Mouse (Mus musculus) right cerebral cortex, postnatal 4 days (tissue): ENCODE data around the gene Snx12.
"Not testable (repeated sequence)": the region's sequence is repeated elsewhere in the genome, so short reads cannot be mapped to it uniquely, and the experiment has no call there.

Experiments used
- DNase-seq: peaks from one replicate; pipeline ENCODE4 v3.0.0-alpha.2; 2022

Snx12 gene

GRCm38 (mm10) chrX:101131992-101132791 lies 90.2 kb downstream of the Snx12 start:
- no peak for DNase-seq

GRCm38 (mm10) chrX:101131001-101131400 lies 91.4 kb downstream of the Snx12 start:
- DNase-seq, result peak; percentile 79

GRCm38 (mm10) chrX:101128559-101128958 lies 93.8 kb downstream of the Snx12 start:
- DNase-seq, result no peak

GRCm38 (mm10) chrX:101126977-101127376 lies 95.4 kb downstream of the Snx12 start:
- no peak for DNase-seq

GRCm38 (mm10) chrX:101126474-101126955 lies 95.8 kb downstream of the Snx12 start:
- no peak for DNase-seq

GRCm38 (mm10) chrX:101120546-101120945 lies 101.8 kb downstream of the Snx12 start:
- no peak for DNase-seq

GRCm38 (mm10) chrX:101085920-101086319 lies 136.4 kb downstream of the Snx12 start, which contains the start of gene Slc7a3:
Slc7a3 (minus strand) TSS chrX:101086020.
- DNase-seq, result no peak

- not testable (repeated sequence) for DNase-seq
Measured at GRCm38 (mm10) chrX:101085211-101085610, 137.2 kb downstream of the Snx12 start.

GRCm38 (mm10) chrX:101084192-101084591 lies 138.2 kb downstream of the Snx12 start:
- DNase-seq, result no peak

- no peak for DNase-seq
Measured at GRCm38 (mm10) chrX:101065245-101065644, 157.1 kb downstream of the Snx12 start.

- peak; percentile 17 for DNase-seq
Measured at GRCm38 (mm10) chrX:101063503-101063902, 158.9 kb downstream of the Snx12 start.

- no peak for DNase-seq
Measured at GRCm38 (mm10) chrX:101059541-101059940, 162.8 kb downstream of the Snx12 start, which contains the start of gene Tex11. Tex11 (minus strand) TSS chrX:101059667.
